Mouse (Mus musculus) limb, embryonic 15.5 days (tissue): ENCODE measurements at regions not wholly inside any gene's neighbourhood (a gene's known extent, or its start where the extent isn't known, plus 50 kb on each side); places are given as distances from the start of the nearest gene placed in this dataset.

ENCODE experiments used
- ATAC-seq: fragments of 200-750 bp; cut with Nextera tagmentation; 2 replicates; pipeline ENCODE4 v1.8.0; 2017; ENCODE audit warnings: low read depth, moderate TSS enrichment; ENCODE audit not compliant: insufficient number of reproducible peaks, low FRiP score, low TSS enrichment
- H3K27ac ChIP-seq: fragments of 300-500 bp; sonication (generic); 2 replicates; pipeline ENCODE4 v1.5.1; 2015; ENCODE audit warnings: moderate library complexity, mild to moderate bottlenecking, inconsistent platforms
- H3K27me3 ChIP-seq: fragments of 300-500 bp; sonication (generic); 2 replicates; pipeline ENCODE4 v1.6.1; 2015; ENCODE audit warnings: inconsistent platforms
- H3K36me3 ChIP-seq: fragments of 300-500 bp; sonication (generic); 2 replicates; pipeline ENCODE4 v1.6.1; 2015; ENCODE audit warnings: inconsistent platforms
- H3K4me1 ChIP-seq: fragments of 300-500 bp; sonication (generic); 2 replicates; pipeline ENCODE4 v1.6.1; 2015; ENCODE audit warnings: inconsistent platforms
- H3K4me2 ChIP-seq: fragments of 300-500 bp; sonication (generic); 2 replicates; pipeline ENCODE4 v1.6.1; 2015; ENCODE audit warnings: mild to moderate bottlenecking, inconsistent platforms
- H3K4me3 ChIP-seq: fragments of 300-500 bp; sonication (generic); 2 replicates; pipeline ENCODE4 v1.5.1; 2015; ENCODE audit warnings: mild to moderate bottlenecking, inconsistent platforms
- H3K9ac ChIP-seq: fragments of 300-500 bp; sonication (generic); 2 replicates; pipeline ENCODE4 v1.6.1; 2015; ENCODE audit warnings: inconsistent platforms
- H3K9me3 ChIP-seq: fragments of 300-500 bp; sonication (generic); 2 replicates; pipeline ENCODE4 v1.6.1; 2016; ENCODE audit warnings: inconsistent platforms
- WGBS: fragments of 180-500 bp; shearing (Covaris S2); methylation state at CpG from one replicate; pipeline ENCODE4 v1.1.7; 2015; 5-methylcytosine and 5-hydroxymethylcytosine counted together

GRCm38 (mm10) chr6:98513217-98513616 lies 170.7 kb upstream of the Gm765 start:
- ATAC-seq = no peak
- no peak overlapping the region for H3K4me2 ChIP-seq
- H3K27ac ChIP-seq = no peak overlapping the region
- H3K4me3 ChIP-seq = no peak overlapping the region
- peaks cover 14% of the 10 kb centered on the region; the same call in 1 of the 2 replicates for H3K4me1 ChIP-seq
- no peak overlapping the region for H3K9ac ChIP-seq
- H3K9me3 ChIP-seq = no peaks in the 10 kb centered on the region
- 40% methylated on average over 3 of the region's 3 CpGs for WGBS
- no peaks in the 10 kb centered on the region for H3K27me3 ChIP-seq
- H3K36me3 ChIP-seq = no peaks in the 10 kb centered on the region

GRCm38 (mm10) chr6:98502726-98503125 lies 160.2 kb upstream of the Gm765 start:
- no peak overlapping the region for H3K9ac ChIP-seq
- H3K27me3 ChIP-seq = no peaks in the 10 kb centered on the region
- H3K4me3 ChIP-seq = no peak overlapping the region
- no peaks in the 10 kb centered on the region for H3K4me1 ChIP-seq
- no peaks in the 10 kb centered on the region for H3K36me3 ChIP-seq
- ATAC-seq = no peak
- no peak overlapping the region for H3K4me2 ChIP-seq
- WGBS = 70% methylated on average over 2 of the region's 2 CpGs
- no peak overlapping the region for H3K27ac ChIP-seq
- H3K9me3 ChIP-seq = no peaks in the 10 kb centered on the region

- Histone ChIP-seq H3K4me1 (no peaks in the 10 kb centered on the region), H3K9me3 (no peaks in the 10 kb centered on the region), H3K27ac (no peak overlapping the region), H3K4me3 (no peak overlapping the region), H3K9ac (no peak overlapping the region), H3K36me3 (no peaks in the 10 kb centered on the region), H3K4me2 (no peak overlapping the region), H3K27me3 (no peaks in the 10 kb centered on the region)
- ATAC-seq = no peak
- 71% methylated on average over 5 of the region's 5 CpGs for WGBS
Measured at GRCm38 (mm10) chr6:98499721-98500120, 157.2 kb upstream of the Gm765 start.

- Histone ChIP-seq H3K4me1 (no peaks in the 10 kb centered on the region), H3K9ac (no peak overlapping the region), H3K27me3 (no peaks in the 10 kb centered on the region), H3K4me3 (no peak overlapping the region), H3K4me2 (no peak overlapping the region), H3K9me3 (no peaks in the 10 kb centered on the region), H3K27ac (no peak overlapping the region), H3K36me3 (no peaks in the 10 kb centered on the region)
- 68% methylated on average over 3 of the region's 3 CpGs for WGBS
- no peak for ATAC-seq
Measured at GRCm38 (mm10) chr6:98486626-98487025, 144.1 kb upstream of the Gm765 start.

GRCm38 (mm10) chr6:98483319-98484123 lies 141.0 kb upstream of the Gm765 start:
- Histone ChIP-seq H3K27ac (no peak overlapping the region), H3K36me3 (no peaks in the 10 kb centered on the region), H3K9me3 (no peaks in the 10 kb centered on the region), H3K9ac (no peak overlapping the region), H3K4me3 (no peak overlapping the region), H3K4me2 (no peak overlapping the region), H3K4me1 (no peaks in the 10 kb centered on the region), H3K27me3 (no peaks in the 10 kb centered on the region)
- WGBS = 35% methylated on average over 3 of the region's 3 CpGs
- no peak for ATAC-seq

GRCm38 (mm10) chr6:98482319-98482718 lies 139.8 kb upstream of the Gm765 start:
- no peak overlapping the region for H3K4me3 ChIP-seq
- no peaks in the 10 kb centered on the region for H3K36me3 ChIP-seq
- H3K4me2 ChIP-seq = no peak overlapping the region
- no peak for ATAC-seq
- 81% methylated on average over 2 of the region's 2 CpGs for WGBS
- no peak overlapping the region for H3K27ac ChIP-seq
- no peak overlapping the region for H3K9ac ChIP-seq
- H3K4me1 ChIP-seq = no peaks in the 10 kb centered on the region
- H3K9me3 ChIP-seq = no peaks in the 10 kb centered on the region
- H3K27me3 ChIP-seq = no peaks in the 10 kb centered on the region

GRCm38 (mm10) chr6:98467563-98467962 lies 125.0 kb upstream of the Gm765 start:
- Histone ChIP-seq H3K36me3 (no peaks in the 10 kb centered on the region), H3K4me2 (no peak overlapping the region), H3K9me3 (no peaks in the 10 kb centered on the region), H3K27me3 (no peaks in the 10 kb centered on the region), H3K9ac (no peak overlapping the region), H3K4me1 (no peaks in the 10 kb centered on the region), H3K27ac (no peak overlapping the region), H3K4me3 (no peak overlapping the region)
- no peak for ATAC-seq

- Histone ChIP-seq H3K27me3 (no peaks in the 10 kb centered on the region), H3K4me1 (no peaks in the 10 kb centered on the region), H3K4me2 (no peak overlapping the region), H3K9ac (no peak overlapping the region), H3K27ac (no peak overlapping the region), H3K4me3 (no peak overlapping the region), H3K9me3 (no peaks in the 10 kb centered on the region), H3K36me3 (no peaks in the 10 kb centered on the region)
- 52% methylated on average over 7 of the region's 7 CpGs for WGBS
- no peak for ATAC-seq
Measured at GRCm38 (mm10) chr6:98452277-98452676, 109.7 kb upstream of the Gm765 start.

- Histone ChIP-seq H3K27ac (no peak overlapping the region), H3K4me2 (no peak overlapping the region), H3K9me3 (no peaks in the 10 kb centered on the region), H3K9ac (no peak overlapping the region), H3K36me3 (no peaks in the 10 kb centered on the region), H3K4me1 (peaks cover 4% of the 10 kb centered on the region; the same call in 1 of the 2 replicates), H3K27me3 (0 out of 2 replicates have a peak, but pooled peaks cover 3% of the 10 kb centered on the region), H3K4me3 (no peak overlapping the region)
- no peak for ATAC-seq
- WGBS = 25% methylated on average over 6 of the region's 6 CpGs
Measured at GRCm38 (mm10) chr6:98435676-98436075, 93.1 kb upstream of the Gm765 start.

GRCm38 (mm10) chr6:98433286-98433685 lies 90.7 kb upstream of the Gm765 start:
- Histone ChIP-seq H3K4me2 (no peak overlapping the region), H3K9ac (no peak overlapping the region), H3K27me3 (0 out of 2 replicates have a peak, but pooled peaks cover 3% of the 10 kb centered on the region), H3K9me3 (no peaks in the 10 kb centered on the region), H3K36me3 (no peaks in the 10 kb centered on the region), H3K27ac (no peak overlapping the region), H3K4me3 (no peak overlapping the region), H3K4me1 (peaks cover 4% of the 10 kb centered on the region; the same call in 1 of the 2 replicates)
- whole genome bisulfite sequencing = 60% methylated on average over 6 of the region's 6 CpGs
- no peak for ATAC-seq

- no peak for ATAC-seq
- H3K27me3 ChIP-seq = no peaks in the 10 kb centered on the region
- no peak overlapping the region for H3K4me2 ChIP-seq
- no peak overlapping the region for H3K9ac ChIP-seq
- H3K36me3 ChIP-seq = no peaks in the 10 kb centered on the region
- no peaks in the 10 kb centered on the region for H3K4me1 ChIP-seq
- H3K9me3 ChIP-seq = no peaks in the 10 kb centered on the region
- H3K27ac ChIP-seq = no peak overlapping the region
- 75% methylated on average over 5 of the region's 5 CpGs for WGBS
- no peak overlapping the region for H3K4me3 ChIP-seq
Measured at GRCm38 (mm10) chr6:98429120-98429519, 86.6 kb upstream of the Gm765 start.

- H3K9ac ChIP-seq = no peak overlapping the region
- no peaks in the 10 kb centered on the region for H3K27me3 ChIP-seq
- ATAC-seq = no peak
- no peak overlapping the region for H3K4me2 ChIP-seq
- H3K4me1 ChIP-seq = no peaks in the 10 kb centered on the region
- H3K27ac ChIP-seq = no peak overlapping the region
- WGBS = 91% methylated on average over 1 of the region's 1 CpGs
- H3K36me3 ChIP-seq = no peaks in the 10 kb centered on the region
- H3K4me3 ChIP-seq = no peak overlapping the region
- no peaks in the 10 kb centered on the region for H3K9me3 ChIP-seq
Measured at GRCm38 (mm10) chr6:98402605-98403004, 60.1 kb upstream of the Gm765 start.

GRCm38 (mm10) chr6:98394589-98394988 lies 52.0 kb upstream of the Gm765 start:
- ATAC-seq = no peak
- Histone ChIP-seq H3K9me3 (no peaks in the 10 kb centered on the region), H3K9ac (no peak overlapping the region), H3K4me2 (no peak overlapping the region), H3K27ac (no peak overlapping the region), H3K36me3 (no peaks in the 10 kb centered on the region), H3K4me1 (no peaks in the 10 kb centered on the region), H3K4me3 (no peak overlapping the region), H3K27me3 (no peaks in the 10 kb centered on the region)
- 84% methylated on average over 5 of the region's 5 CpGs for WGBS
